Mouse (Mus musculus) CH12.LX (cell line): ENCODE measurements around the gene Mkln1.

Source experiments
- BHLHE40 ChIP-seq: IDR thresholded peaks from 2 replicates; pipeline ENCODE4 v1.6.1; 2011; ENCODE audit warnings: mild to moderate bottlenecking, low read depth, low read length, improper control_type of control experiment
- CTCF ChIP-seq, 2 experiments: IDR thresholded peaks in 1 of 2; conservative IDR thresholded peaks in 1 of 2; 2 replicates each; pipeline ENCODE4 v1.5.1; 2011 to 2012; ENCODE audit warnings: low read depth in 2 of 2, low read length in 2 of 2, improper control_type of control experiment in 1 of 2, inconsistent platforms in 1 of 2, mild to moderate bottlenecking in 1 of 2, moderate library complexity in 1 of 2
- ELF1 ChIP-seq: IDR thresholded peaks from 2 replicates; pipeline ENCODE4 v1.6.1; 2014; ENCODE audit warnings: low read depth, mild to moderate bottlenecking, inconsistent platforms, low read length, improper control_type of control experiment
- EP300 ChIP-seq: IDR thresholded peaks from 2 replicates; pipeline ENCODE4 v1.6.1; 2011; ENCODE audit warnings: low read length, improper control_type of control experiment
- ETS1 ChIP-seq: conservative IDR thresholded peaks from 2 replicates; pipeline ENCODE4 v1.6.1; 2012; ENCODE audit warnings: low read depth, mild to moderate bottlenecking, inconsistent platforms, low read length, improper control_type of control experiment, moderate library complexity
- JUND ChIP-seq: conservative IDR thresholded peaks from 2 replicates; pipeline ENCODE4 v1.6.1; 2011; ENCODE audit warnings: low read depth, low read length, improper control_type of control experiment
- MAX ChIP-seq: IDR thresholded peaks from 2 replicates; pipeline ENCODE4 v1.6.1; 2011; ENCODE audit warnings: low read length, improper control_type of control experiment
- MAZ ChIP-seq: IDR thresholded peaks from 2 replicates; pipeline ENCODE4 v1.6.1; 2012; ENCODE audit warnings: low read depth, mild to moderate bottlenecking, inconsistent platforms, low read length, improper control_type of control experiment, moderate library complexity
- POLR2A ChIP-seq: IDR thresholded peaks from 2 replicates; pipeline ENCODE4 v1.6.1; 2011; ENCODE audit warnings: low read depth, mild to moderate bottlenecking, improper control_type of control experiment, low read length
- RAD21 ChIP-seq: IDR thresholded peaks from 2 replicates; pipeline ENCODE4 v1.6.1; 2011; ENCODE audit warnings: low read depth, mild to moderate bottlenecking, low read length, improper control_type of control experiment, moderate library complexity
- RCOR1 ChIP-seq: conservative IDR thresholded peaks from 2 replicates; pipeline ENCODE4 v1.6.1; 2012; ENCODE audit warnings: low read depth, mild to moderate bottlenecking, inconsistent platforms, low read length, improper control_type of control experiment
- USF1 ChIP-seq: IDR thresholded peaks from 2 replicates; pipeline ENCODE4 v1.6.1; 2014; ENCODE audit warnings: low read depth, mild to moderate bottlenecking, inconsistent platforms, low read length, improper control_type of control experiment
- ZC3H11A ChIP-seq: IDR thresholded peaks from 2 replicates; pipeline ENCODE4 v1.6.1; 2012; ENCODE audit warnings: low read depth, mild to moderate bottlenecking, inconsistent platforms, low read length, improper control_type of control experiment
- ZNF384 ChIP-seq: IDR thresholded peaks from 2 replicates; pipeline ENCODE4 v1.6.1; 2012; ENCODE audit warnings: low read depth, low read length, improper control_type of control experiment, inconsistent platforms

- TF ChIP-seq JUND (no peak), CTCF (conservative IDR thresholded peaks at IDR 0.05 in 1 of 2, IDR thresholded peaks at IDR 0.05 in 1 of 2; ENCODE audit: low read depth in 2 of 2, low read length in 2 of 2) (no peak), ZC3H11A (no peak), POLR2A (no peak), MAX (no peak), ELF1 (no peak), ETS1 (no peak), ZNF384 (no peak), MAZ (no peak), BHLHE40 (no peak), RCOR1 (no peak), RAD21 (no peak), EP300 (no peak), USF1 (no peak)
Observed at GRCm38 (mm10) chr6:31523039-31523438, 124.5 kb downstream of the Mkln1 start.
